Mouse (Mus musculus) inflammation-experienced regulatory T-cells, adult 16 weeks (primary cell): ENCODE measurements around the gene Olfr1044. TPM values are rescaled to one million over a fixed set of nuclear protein-coding genes. Genes with fewer than 3 reads are reported as not detected.

Experiments used
- polyA plus RNA-seq: library from polyadenylated mRNA; unstranded; fragments of 100-300 nt; shearing (Covaris generic); gene quantifications from one replicate; pipeline ENCODE4 v1.2.1, GENCODE M21; 2017

Olfr1044 gene
- not detected for polyA plus RNA-seq

DNA sequence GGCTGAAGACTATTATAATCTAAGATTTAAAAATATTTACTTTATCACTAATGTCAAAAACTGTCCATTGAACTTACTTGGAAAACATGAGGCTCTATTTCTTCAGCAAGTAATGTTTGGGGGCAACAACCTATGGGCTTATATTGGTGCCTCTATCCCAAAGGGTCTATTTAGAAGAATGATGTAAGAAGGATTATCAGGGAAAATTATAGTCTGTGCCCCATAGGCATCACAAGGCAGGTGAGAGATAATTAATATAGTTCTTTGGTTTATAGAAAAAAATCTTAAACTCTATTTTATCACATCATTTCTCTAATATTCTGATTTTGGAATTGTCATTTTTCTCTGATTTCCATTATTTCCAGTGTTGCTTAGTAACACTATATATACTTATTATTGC is at the start of gene Olfr1044:
TSS of gene Olfr1044 (minus strand) at position 101 of the 400 bp plus-strand sequence.

GRCm38 (mm10) chr2:86219214-86219613 is 41.6 kb upstream of the Olfr1044 start, which contains the start of gene Olfr1046:
Olfr1046 (minus strand) TSS chr2:86219314.

DNA sequence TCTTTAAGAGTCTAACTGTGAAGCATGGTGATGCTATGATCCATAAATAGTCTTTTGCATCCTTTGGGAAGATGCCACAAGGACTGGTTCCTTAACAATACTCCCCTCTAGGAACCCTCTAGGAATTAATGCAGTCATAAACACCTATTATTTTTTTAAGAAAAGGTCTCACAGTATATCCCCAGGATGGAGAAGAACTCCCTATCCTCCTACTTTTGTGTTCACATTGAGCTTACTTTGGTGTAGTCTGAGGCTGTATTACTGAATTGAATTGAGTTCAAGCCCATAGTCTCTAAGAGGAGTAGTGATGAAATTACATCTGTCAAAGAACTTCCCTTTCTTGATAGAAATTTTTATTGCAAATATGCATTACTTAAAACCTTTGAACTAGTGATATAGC is 25.3 kb upstream of the Olfr1044 start, which contains the start of gene Olfr1045:
TSS of gene Olfr1045 (minus strand) at position 101 of the 400 bp plus-strand sequence.

DNA sequence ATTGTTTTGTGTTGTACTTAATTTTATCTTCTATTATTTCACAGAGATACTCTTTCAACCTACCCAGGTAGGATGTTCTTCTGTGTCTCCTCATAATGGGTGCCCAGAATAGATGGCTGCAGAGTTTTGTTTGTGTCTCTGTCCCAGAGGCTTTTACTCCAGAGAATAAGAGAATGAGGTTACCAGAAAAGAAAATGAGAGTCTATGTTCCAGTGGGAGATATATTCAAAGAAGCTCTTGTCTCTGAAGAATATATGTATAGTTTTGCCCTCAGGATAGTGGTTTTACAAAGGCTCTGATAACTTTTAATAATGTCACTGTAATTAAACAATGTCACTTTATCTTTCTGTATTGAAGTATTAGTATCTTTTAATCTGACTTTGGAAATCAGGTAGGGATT is 8.0 kb upstream of the Olfr1044 start, which contains the start of gene Olfr52:
TSS of gene Olfr52 (minus strand) at position 101 of the 400 bp plus-strand sequence.

GRCm38 (mm10) chr2:86167422-86167821 is 10.2 kb downstream of the Olfr1044 start, which contains the start of gene Olfr1043:
Olfr1043 (minus strand) TSS chr2:86167522.

GRCm38 (mm10) chr2:86161738-86162137 is 15.9 kb downstream of the Olfr1044 start, which contains the start of gene Olfr1042:
Olfr1042 (minus strand) TSS chr2:86161838.

DNA sequence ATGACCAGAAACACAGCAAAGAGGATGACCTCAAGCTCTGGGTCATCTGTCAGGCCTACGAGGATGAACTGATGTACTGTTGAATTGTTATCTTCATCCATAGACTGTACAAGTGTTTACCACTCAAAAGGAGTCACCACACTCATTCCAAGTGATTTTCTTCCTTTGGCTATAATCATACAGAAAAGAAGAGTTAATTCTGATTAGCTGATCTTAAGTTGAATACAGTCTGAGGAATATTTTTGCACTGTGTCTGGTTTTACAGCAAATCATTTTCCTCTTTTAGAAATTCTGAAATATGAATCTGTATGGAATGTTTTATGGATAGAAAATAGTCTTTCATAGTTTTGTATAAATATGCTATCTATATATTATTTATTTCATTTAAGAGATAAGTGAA is 31.0 kb downstream of the Olfr1044 start, which contains the start of gene Olfr1040:
TSS of gene Olfr1040 (minus strand) at position 101 of the 400 bp plus-strand sequence.

GRCm38 (mm10) chr2:86135828-86136227 is 41.8 kb downstream of the Olfr1044 start, which contains the start of gene Olfr1039:
Olfr1039 (minus strand) TSS chr2:86135928.

Other genes starting within 250 kb of the Olfr1044 start
- not detected for gene Olfr1028, start 227.4 kb downstream of the Olfr1044 start, polyA plus RNA-seq
- gene Olfr1029, start 203.9 kb downstream of the Olfr1044 start, polyA plus RNA-seq, result not detected
- gene Olfr1030, start 198.5 kb downstream of the Olfr1044 start, polyA plus RNA-seq, result not detected
- gene Olfr1031, start 187.5 kb downstream of the Olfr1044 start, polyA plus RNA-seq, result not detected
- not detected for gene Olfr1032, start 172.3 kb downstream of the Olfr1044 start, polyA plus RNA-seq
- not detected for gene Olfr1033, start 157.2 kb downstream of the Olfr1044 start, polyA plus RNA-seq
- gene Olfr1034, start 132.0 kb downstream of the Olfr1044 start, polyA plus RNA-seq, result not detected
- gene Olfr1036, start 103.8 kb downstream of the Olfr1044 start, polyA plus RNA-seq, result not detected
- not detected for gene Olfr1037, start 90.4 kb downstream of the Olfr1044 start, polyA plus RNA-seq
- gene Olfr1039, start 41.9 kb downstream of the Olfr1044 start, polyA plus RNA-seq, result not detected
- not detected for gene Olfr1040, start 31.1 kb downstream of the Olfr1044 start, polyA plus RNA-seq
- not detected for gene Olfr1042, start 16.0 kb downstream of the Olfr1044 start, polyA plus RNA-seq
- not detected for gene Olfr1043, start 10.3 kb downstream of the Olfr1044 start, polyA plus RNA-seq
- not detected for gene Olfr52, start 7.9 kb upstream of the Olfr1044 start, polyA plus RNA-seq
- not detected for gene Olfr1045, start 25.2 kb upstream of the Olfr1044 start, polyA plus RNA-seq
- not detected for gene Olfr1046, start 41.5 kb upstream of the Olfr1044 start, polyA plus RNA-seq
- not detected for gene Olfr1047, start 53.6 kb upstream of the Olfr1044 start, polyA plus RNA-seq
- gene Olfr1048, start 62.5 kb upstream of the Olfr1044 start, polyA plus RNA-seq, result not detected
- gene Olfr1049, start 80.5 kb upstream of the Olfr1044 start, polyA plus RNA-seq, result not detected
- not detected for gene Olfr1051, start 101.3 kb upstream of the Olfr1044 start, polyA plus RNA-seq
- gene Olfr1052, start 114.6 kb upstream of the Olfr1044 start, polyA plus RNA-seq, result not detected
- gene Olfr1053, start 137.5 kb upstream of the Olfr1044 start, polyA plus RNA-seq, result not detected
- gene Olfr1054, start 157.6 kb upstream of the Olfr1044 start, polyA plus RNA-seq, result not detected
- not detected for gene Olfr1055, start 172.5 kb upstream of the Olfr1044 start, polyA plus RNA-seq
- gene Olfr1056, start 184.6 kb upstream of the Olfr1044 start, polyA plus RNA-seq, result not detected
- not detected for gene Olfr1057, start 200.6 kb upstream of the Olfr1044 start, polyA plus RNA-seq
- gene Olfr1058, start 210.7 kb upstream of the Olfr1044 start, polyA plus RNA-seq, result not detected
- gene Olfr1061, start 236.2 kb upstream of the Olfr1044 start, polyA plus RNA-seq, result not detected
- gene Olfr1062, start 248.9 kb upstream of the Olfr1044 start, polyA plus RNA-seq, result not detected